Mouse (Mus musculus): ENCODE data around the gene Oxct1. TPM values are rescaled to one million over a fixed set of nuclear protein-coding genes. Genes with fewer than 3 reads are reported as not detected.

Oxct1 gene
- polyA plus RNA-seq, 1 experiment from 2014 or later, result 200 TPM

DNA sequence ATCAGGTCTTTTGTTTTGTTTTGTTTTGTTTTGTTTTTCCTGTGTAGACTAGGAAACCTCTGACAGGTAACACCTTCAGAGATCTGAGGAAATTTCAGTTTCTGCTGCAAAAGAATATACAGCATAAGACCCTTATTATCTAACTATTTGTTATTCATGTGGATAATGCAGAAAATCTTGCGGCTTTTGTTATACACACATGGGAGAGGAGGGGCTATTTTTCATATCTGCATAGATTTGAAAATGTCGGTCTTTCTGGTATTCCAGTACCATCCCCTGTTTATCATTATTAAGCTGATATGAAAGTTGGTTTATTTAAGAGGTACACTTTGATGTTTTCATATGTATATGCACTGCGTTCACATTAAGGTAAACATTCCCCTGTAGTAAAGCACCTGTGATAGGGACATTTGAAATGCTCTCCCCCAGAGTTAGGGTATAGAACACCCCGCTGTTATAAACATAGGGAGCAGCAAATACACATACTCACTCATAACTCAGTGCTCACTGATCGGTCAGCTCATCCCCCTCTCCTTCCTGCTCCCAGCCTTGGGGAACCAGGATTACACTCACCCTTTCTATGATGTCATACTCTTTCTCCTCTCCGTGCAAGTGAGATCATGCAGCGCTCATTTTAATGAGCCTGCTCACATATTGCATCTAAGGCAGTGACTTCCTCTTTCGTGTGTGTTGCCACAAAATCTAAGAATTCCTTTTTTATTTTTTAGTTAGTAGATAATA, 122.6 kb downstream of the Oxct1 start:
- Histone ChIP-seq H3K4me1 (no peaks in the 10 kb centered on the region), H3K4me2 (replicated peaks) (no peak overlapping the region)

DNA sequence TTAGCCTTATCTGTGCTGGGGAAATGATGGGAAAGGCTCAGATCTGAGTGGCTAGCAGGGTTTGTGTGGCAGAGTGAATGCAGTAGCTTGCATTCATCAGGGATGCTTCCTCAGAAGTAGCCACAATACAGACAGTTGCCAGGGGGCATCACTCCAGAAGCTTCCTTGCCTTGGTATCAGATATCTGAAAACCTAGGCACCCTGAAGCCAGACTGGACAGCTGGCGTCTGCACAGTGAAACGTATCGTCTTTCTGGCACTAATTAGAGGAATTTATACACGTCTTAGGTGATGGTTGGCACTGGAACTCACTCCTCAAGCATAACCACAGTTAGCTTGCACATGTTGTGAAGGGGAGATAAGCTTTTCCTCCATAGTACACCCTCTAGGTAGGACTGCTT, 128.5 kb downstream of the Oxct1 start:
- no peak for ATAC-seq (ENCODE audit: low FRiP score)
- WGBS, result 86% methylated on average over 4 of the region's 4 CpGs
- Histone ChIP-seq H3K27me3 (no peaks in the 10 kb centered on the region), H3K9ac (no peak overlapping the region), H3K27ac (no peak overlapping the region), H3K4me2 (replicated peaks) (no peak overlapping the region), H3K9me3 (replicated peaks) (no peaks in the 10 kb centered on the region), H3K4me3 (no peak overlapping the region), H3K4me1 (no peaks in the 10 kb centered on the region), H3K36me3 (peaks cover 10% of the 10 kb centered on the region; the same call in 1 of the 2 replicates)

More for the DNA sequence above, 122.6 kb downstream of the Oxct1 start:
- Histone ChIP-seq H3K9me3 (replicated peaks) (no peaks in the 10 kb centered on the region), H3K27ac (no peak overlapping the region), H3K9ac (no peak overlapping the region), H3K4me3 (no peak overlapping the region), H3K36me3 (peaks cover 7% of the 10 kb centered on the region; the same call in 1 of the 2 replicates), H3K27me3 (no peaks in the 10 kb centered on the region)
- no peak for ATAC-seq (ENCODE audit: low FRiP score)
- WGBS, result 91% methylated on average over 8 of the region's 8 CpGs

DNA sequence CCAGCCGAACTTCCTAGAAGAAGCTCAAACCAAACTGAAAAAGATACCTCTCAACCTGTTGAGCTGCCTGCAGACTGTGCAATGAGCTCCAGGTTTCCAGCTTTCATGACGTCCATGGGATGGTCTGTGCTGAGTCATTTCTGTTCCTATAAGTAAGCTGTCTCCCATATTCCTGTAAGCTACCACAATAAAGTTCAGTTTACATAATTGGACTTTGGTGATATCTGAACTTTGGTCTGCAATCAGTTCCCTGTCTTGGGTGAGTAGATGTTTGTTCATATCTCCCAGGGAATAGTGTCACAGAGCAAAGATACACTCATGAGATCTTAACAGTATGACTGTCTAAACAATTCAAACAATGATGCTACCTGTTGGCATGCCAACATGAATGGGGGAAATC, 141.8 kb downstream of the Oxct1 start:
- Histone ChIP-seq H3K4me3 (no peak overlapping the region), H3K27me3 (no peaks in the 10 kb centered on the region), H3K9me3 (replicated peaks) (0 out of 2 replicates have a peak, but pooled peaks cover 4% of the 10 kb centered on the region), H3K9ac (no peak overlapping the region), H3K36me3 (no peaks in the 10 kb centered on the region), H3K4me1 (no peaks in the 10 kb centered on the region), H3K4me2 (replicated peaks) (no peak overlapping the region), H3K27ac (no peak overlapping the region)
- 80% methylated on average over 2 of the region's 2 CpGs for WGBS
- no peak for ATAC-seq (ENCODE audit: low FRiP score)

DNA sequence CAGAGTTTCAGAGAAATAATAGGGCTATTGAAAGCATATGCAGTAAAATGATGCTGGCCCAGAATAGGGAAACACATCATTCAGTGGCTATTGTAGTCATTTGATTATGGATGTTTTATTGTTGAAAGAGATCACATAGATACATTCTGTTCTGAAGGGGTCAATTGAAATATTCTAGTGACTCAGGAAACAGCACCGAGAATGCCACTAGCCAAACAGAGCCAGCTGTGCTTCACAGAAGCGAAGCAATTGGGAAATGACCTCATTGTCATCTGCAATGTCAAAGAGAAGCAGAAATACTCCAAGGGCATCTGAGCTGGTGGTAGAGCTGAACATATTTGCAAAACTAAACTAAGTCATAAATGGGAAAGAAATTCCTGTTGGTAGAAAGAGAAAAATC, 145.4 kb downstream of the Oxct1 start:
- no peak overlapping the region for H3K27ac ChIP-seq
- H3K27me3 ChIP-seq, result no peaks in the 10 kb centered on the region
- H3K4me3 ChIP-seq, result no peak overlapping the region
- 0 out of 2 replicates have a peak, but pooled peaks cover 3% of the 10 kb centered on the region for H3K9me3 ChIP-seq (replicated peaks)
- no peaks in the 10 kb centered on the region for H3K4me1 ChIP-seq
- 67% methylated on average over 2 of the region's 2 CpGs for WGBS
- H3K36me3 ChIP-seq, result no peaks in the 10 kb centered on the region
- no peak overlapping the region for H3K4me2 ChIP-seq (replicated peaks)
- no peak overlapping the region for H3K9ac ChIP-seq
- ATAC-seq (ENCODE audit: low FRiP score), result no peak

DNA sequence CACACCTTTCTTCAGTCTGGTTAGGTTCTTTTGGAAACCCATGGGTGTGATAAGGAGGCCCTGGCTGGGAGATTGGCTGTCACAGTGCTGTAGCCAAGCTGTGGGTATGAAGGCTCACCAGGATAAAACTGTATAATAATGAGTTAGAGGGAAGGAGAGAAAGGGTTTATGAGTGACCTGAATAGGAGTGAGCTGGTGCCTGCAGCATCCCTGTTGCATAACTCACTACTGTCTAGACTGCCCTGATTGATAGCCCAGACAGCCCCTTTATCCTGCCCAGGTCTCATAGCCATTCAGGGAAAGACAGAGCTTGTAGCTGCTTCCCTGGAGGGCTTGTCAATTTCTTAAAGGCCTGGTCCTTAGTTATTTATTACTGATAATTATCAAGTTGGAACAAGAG, 171.7 kb downstream of the Oxct1 start:
- Histone ChIP-seq H3K4me2 (replicated peaks) (no peak overlapping the region), H3K4me1 (no peaks in the 10 kb centered on the region), H3K9me3 (replicated peaks) (no peaks in the 10 kb centered on the region), H3K4me3 (no peak overlapping the region), H3K9ac (no peak overlapping the region), H3K27ac (no peak overlapping the region), H3K36me3 (no peaks in the 10 kb centered on the region), H3K27me3 (no peaks in the 10 kb centered on the region)
- ATAC-seq (ENCODE audit: low FRiP score), result no peak

Other genes with a start within 250 kb of the Oxct1 start
- 9.0 and 9.8 TPM in 2 replicates for gene Fbxo4, start 46.8 kb upstream of the Oxct1 start, polyA plus RNA-seq (2016; fragmentation: Nextera tagmentation; extraction: Ambion mirVana)
- 57.2 and 61.6 TPM in 2 replicates for gene AW549877, start 30.6 kb upstream of the Oxct1 start, polyA plus RNA-seq (2016; fragmentation: Nextera tagmentation; extraction: Ambion mirVana)

All from hindbrain, embryonic 12.5 days (tissue).